Mouse (Mus musculus) thymus, postnatal 36 days (tissue): ENCODE results near the gene Unc13d.
A peak's percentile ranks its signal among the peaks of the same experiment; 100 is the strongest.
"Not testable (repeated sequence)": the region's sequence is repeated elsewhere in the genome, so short reads cannot be mapped to it uniquely, and the experiment has no call there.

Experiments used
- DNase-seq, 2 experiments: peaks; one replicate each; pipeline ENCODE4 v3.0.0; 2022; ENCODE audit warnings: mixed read lengths in 2 of 2

Unc13d gene

GRCm38 (mm10) chr11:116042372-116043138 lies 35.2 kb downstream of the Unc13d start:
- no peak for DNase-seq

GRCm38 (mm10) chr11:116041833-116042232 lies 35.9 kb downstream of the Unc13d start:
- no peak for DNase-seq

GRCm38 (mm10) chr11:116040593-116040992 lies 37.2 kb downstream of the Unc13d start:
- DNase-seq: no peak

GRCm38 (mm10) chr11:116037826-116038225 lies 39.9 kb downstream of the Unc13d start:
- DNase-seq: no peak

GRCm38 (mm10) chr11:116036671-116037070 lies 41.1 kb downstream of the Unc13d start:
- DNase-seq: no peak

GRCm38 (mm10) chr11:116034584-116034983 lies 43.2 kb downstream of the Unc13d start:
- DNase-seq: no peak

- DNase-seq: peak in 1 of 2 experiments; percentile 42
These were observed 46.6 kb downstream of the Unc13d start for GRCm38 (mm10) chr11:116030898-116031845.

- DNase-seq: peak; percentile 94 to 97
These were observed 47.5 kb downstream of the Unc13d start, which contains the start of gene Unk for GRCm38 (mm10) chr11:116030088-116030897. Unk (plus strand) TSS chr11:116030322.

GRCm38 (mm10) chr11:116029086-116029865 lies 48.5 kb downstream of the Unc13d start:
- no peak for DNase-seq

GRCm38 (mm10) chr11:116028177-116028865 lies 49.4 kb downstream of the Unc13d start:
- DNase-seq: no peak

- no peak for DNase-seq
These were observed 50.0 kb downstream of the Unc13d start, which contains the start of gene H3f3b for GRCm38 (mm10) chr11:116027756-116028155. H3f3b (minus strand) TSS chr11:116027962.

GRCm38 (mm10) chr11:116025056-116025845 lies 52.5 kb downstream of the Unc13d start:
- DNase-seq: no peak

- DNase-seq: peak; percentile 94 to 96
These were observed 53.4 kb downstream of the Unc13d start for GRCm38 (mm10) chr11:116024356-116024808.

GRCm38 (mm10) chr11:116023771-116024355 lies 53.9 kb downstream of the Unc13d start:
- DNase-seq: peak; percentile 85 to 90

- not testable (repeated sequence) for DNase-seq
These were observed 54.5 kb downstream of the Unc13d start for GRCm38 (mm10) chr11:116023074-116023770.

- DNase-seq: no peak
These were observed 55.4 kb downstream of the Unc13d start for GRCm38 (mm10) chr11:116022256-116022780.

GRCm38 (mm10) chr11:116021328-116022220 lies 56.2 kb downstream of the Unc13d start:
- no peak for DNase-seq

- DNase-seq: no peak
These were observed 57.2 kb downstream of the Unc13d start for GRCm38 (mm10) chr11:116020519-116020922.
